Mouse (Mus musculus) spleen, embryonic (tissue): Measurements from ENCODE around the gene Soat1.
"Not testable (repeated sequence)": the region's sequence is repeated elsewhere in the genome, so short reads cannot be mapped to it uniquely, and the experiment has no call there.

Source experiments
- CTCF ChIA-PET: fragments of 350-600 bp; sonication (Branson Sonifier 250); formaldehyde crosslinking; loops from one replicate; lab custom pipeline; 2022; lab: Charles Lee

Gene Soat1

GRCm38 (mm10) chr1:156473961-156474503, at the start of gene Soat1:
TSS of gene Soat1 (minus strand) at chr1:156474331.
- CTCF ChIA-PET: interaction anchor here (0.6 kb wide), 2 partner anchors 145 to 1328 kb away, joined by 3 to 7 read pairs; no protein-coding TSS in a partner anchor

- CTCF ChIA-PET: not testable (repeated sequence)
Observed at GRCm38 (mm10) chr1:156523842-156524241, 49.7 kb upstream of the Soat1 start, which contains the start of gene Gm10031. TSS of gene Gm10031 (plus strand) at chr1:156524012.

GRCm38 (mm10) chr1:156521796-156522517, 47.8 kb upstream of the Soat1 start:
- CTCF ChIA-PET: no interaction called here

- CTCF ChIA-PET: interaction anchor here (0.5 to 1.3 kb wide), 2 partner anchors 17 to 114 kb away, joined by 4 to 5 read pairs; no protein-coding TSS in a partner anchor
Observed at GRCm38 (mm10) chr1:156520136-156520780, 46.1 kb upstream of the Soat1 start.

GRCm38 (mm10) chr1:156507753-156508152, 33.6 kb upstream of the Soat1 start:
- CTCF ChIA-PET: no interaction called here

GRCm38 (mm10) chr1:156505901-156506300, 31.8 kb upstream of the Soat1 start:
- CTCF ChIA-PET: no interaction called here

- CTCF ChIA-PET: no interaction called here
Observed at GRCm38 (mm10) chr1:156504945-156505523, 30.9 kb upstream of the Soat1 start.

GRCm38 (mm10) chr1:156496910-156497309, 22.8 kb upstream of the Soat1 start:
- CTCF ChIA-PET: no interaction called here

- CTCF ChIA-PET: no interaction called here
Observed at GRCm38 (mm10) chr1:156495025-156495424, 20.9 kb upstream of the Soat1 start.

- CTCF ChIA-PET: no interaction called here
Observed at GRCm38 (mm10) chr1:156491226-156491796, 17.2 kb upstream of the Soat1 start.

GRCm38 (mm10) chr1:156488031-156488430, 13.9 kb upstream of the Soat1 start:
- CTCF ChIA-PET: no interaction called here

- CTCF ChIA-PET: no interaction called here
Observed at GRCm38 (mm10) chr1:156487498-156487897, 13.4 kb upstream of the Soat1 start.

GRCm38 (mm10) chr1:156481826-156482225, 7.7 kb upstream of the Soat1 start:
- CTCF ChIA-PET: no interaction called here

- CTCF ChIA-PET: no interaction called here
Observed at GRCm38 (mm10) chr1:156476535-156476934, 2.4 kb upstream of the Soat1 start.

GRCm38 (mm10) chr1:156476016-156476415, 1.9 kb upstream of the Soat1 start:
- CTCF ChIA-PET: no interaction called here

GRCm38 (mm10) chr1:156474854-156475253, 723 bp upstream of the Soat1 start:
- CTCF ChIA-PET: interaction anchor here (0.7 kb wide), 1 partner anchor 147 kb away, joined by 4 read pairs; no protein-coding TSS in a partner anchor

GRCm38 (mm10) chr1:156473003-156473402, 1.1 kb downstream of the Soat1 start:
- CTCF ChIA-PET: interaction anchor here (0.6 to 0.7 kb wide), 4 partner anchors 13 to 936 kb away, joined by 3 to 13 read pairs (median 4); no protein-coding TSS in a partner anchor

GRCm38 (mm10) chr1:156471955-156472354, 2.2 kb downstream of the Soat1 start:
- CTCF ChIA-PET: no interaction called here

- CTCF ChIA-PET: no interaction called here
Observed at GRCm38 (mm10) chr1:156471071-156471470, 3.1 kb downstream of the Soat1 start.

- CTCF ChIA-PET: no interaction called here
Observed at GRCm38 (mm10) chr1:156470557-156470956, 3.6 kb downstream of the Soat1 start.

GRCm38 (mm10) chr1:156468576-156468975, 5.6 kb downstream of the Soat1 start:
- CTCF ChIA-PET: no interaction called here
